Mouse (Mus musculus) liver, embryonic 14.5 days (tissue): ENCODE results near the gene Aldh2. TPM values are rescaled to one million over a fixed set of nuclear protein-coding genes. Genes with fewer than 3 reads are reported as not detected.
"Not testable (repeated sequence)": the region's sequence is repeated elsewhere in the genome, so short reads cannot be mapped to it uniquely, and the experiment has no call there.

ENCODE experiments used
- ATAC-seq: fragments of 200-750 bp; cut with Nextera tagmentation; 2 replicates; pipeline ENCODE4 v1.8.0; 2017; ENCODE audit warnings: moderate number of reproducible peaks, mild to moderate bottlenecking, moderate library complexity; ENCODE audit not compliant: insufficient read depth
- DNase-seq, 3 experiments: peaks; one replicate each; pipeline ENCODE4 v3.0.0-alpha.2; 2012 to 2013; ENCODE audit warnings: low read depth in 3 of 3, low spot score in 3 of 3
- H3K27ac ChIP-seq: fragments of 300-500 bp; sonication (generic); 2 replicates; pipeline ENCODE4 v1.5.1; 2014; ENCODE audit warnings: moderate library complexity, mild to moderate bottlenecking, control low read depth, inconsistent platforms
- H3K27me3 ChIP-seq: fragments of 300-500 bp; sonication (generic); 2 replicates; pipeline ENCODE4 v1.6.1; 2014; ENCODE audit warnings: mild to moderate bottlenecking, low read length, moderate library complexity; ENCODE audit not compliant: control insufficient read depth, insufficient read depth
- H3K36me3 ChIP-seq: fragments of 300-500 bp; sonication (generic); replicated peaks from 2 replicates; pipeline ENCODE4 v1.6.1; 2014; ENCODE audit warnings: low read depth; ENCODE audit not compliant: control insufficient read depth, insufficient read depth
- H3K4me1 ChIP-seq, 2 experiments: fragments of 200-500 bp in 1 of 2; fragments of 300-500 bp in 1 of 2; sonication (generic) in 1 of 2; replicated peaks; 2 replicates each; pipeline ENCODE4 v1.6.1; 2012 to 2014; ENCODE audit warnings: antibody characterized with exemption in 1 of 2, inconsistent platforms in 1 of 2, low read length in 1 of 2; ENCODE audit not compliant: control insufficient read depth in 2 of 2, insufficient read depth in 2 of 2
- H3K4me2 ChIP-seq: fragments of 300-500 bp; sonication (generic); 2 replicates; pipeline ENCODE4 v1.6.1; 2014; ENCODE audit warnings: low read depth, mild to moderate bottlenecking, control low read depth, moderate library complexity
- H3K4me3 ChIP-seq, 2 experiments: fragments of 200-500 bp in 1 of 2; fragments of 300-500 bp in 1 of 2; sonication (generic) in 1 of 2; 2 replicates each; pipeline ENCODE4 v1.5.1; 2012 to 2014; ENCODE audit warnings: low read depth in 2 of 2, low read length in 2 of 2, mild to moderate bottlenecking in 2 of 2, control low read depth in 1 of 2, inconsistent platforms in 1 of 2, moderate library complexity in 1 of 2; ENCODE audit not compliant: insufficient read depth in 1 of 2
- H3K9ac ChIP-seq: fragments of 300-500 bp; sonication (generic); replicated peaks from 2 replicates; pipeline ENCODE4 v1.6.1; 2014; ENCODE audit warnings: mild to moderate bottlenecking, control low read depth, moderate library complexity
- H3K9me3 ChIP-seq: fragments of 300-500 bp; sonication (generic); 2 replicates; pipeline ENCODE4 v1.6.1; 2016; ENCODE audit warnings: low read length, mixed read lengths; ENCODE audit not compliant: control insufficient read depth
- CTCF ChIP-seq: IDR thresholded peaks from 2 replicates; pipeline ENCODE4 v1.5.1; 2016; ENCODE audit warnings: antibody characterized with exemption, low read depth, control low read depth
- EP300 ChIP-seq: IDR thresholded peaks from 2 replicates; pipeline ENCODE4 v1.6.1; 2016; ENCODE audit warnings: antibody characterized with exemption, low read depth
- WGBS: fragments of 180-500 bp; shearing (Covaris S2); extraction: QIAGEN DNeasy Blood & Tissue Kit; methylation state at CpG from one replicate; pipeline ENCODE4 v1.1.7; 2014; ENCODE audit not compliant: insufficient replicate concordance; 5-methylcytosine and 5-hydroxymethylcytosine counted together
- polyA plus RNA-seq, 2 experiments: library from polyadenylated mRNA; depleted of rRNA in 1 of 2; stranded (reverse) in 1 of 2; unstranded in 1 of 2; fragments of >200 nt; fragmentation: Nextera tagmentation in 1 of 2; extraction: Ambion mirVana in 1 of 2; gene quantifications; 2 replicates each; pipeline versions ENCODE4 v1.2.1 to v1.2.3; 2012 to 2014

Gene Aldh2
- polyA plus RNA-seq, 2 experiments: 48.1 to 157 TPM

GRCm38 (mm10) chr5:121612036-121612435 is 18.4 kb upstream of the Aldh2 start:
- DNase-seq: no peak
- H3K27me3 ChIP-seq: no peaks in the 10 kb centered on the region
- H3K9me3 ChIP-seq: no peaks in the 10 kb centered on the region
- 64% methylated on average over 6 of the region's 6 CpGs for WGBS
- no peak overlapping the region for H3K27ac ChIP-seq
- no peak overlapping the region for H3K4me3 ChIP-seq
- TF ChIP-seq CTCF (no peak), EP300 (no peak)
- ATAC-seq: no peak
- no peaks in the 10 kb centered on the region for H3K36me3 ChIP-seq
- H3K4me1 ChIP-seq: no peaks in the 10 kb centered on the region
- H3K9ac ChIP-seq: no peak overlapping the region
- H3K4me2 ChIP-seq: no peak overlapping the region

- peak; percentile 43 for TF ChIP-seq CTCF
- H3K9me3 ChIP-seq, H3K4me3 ChIP-seq, H3K4me1 ChIP-seq, H3K9ac ChIP-seq, H3K27ac ChIP-seq, H3K36me3 ChIP-seq, ATAC-seq, H3K27me3 ChIP-seq, DNase-seq, H3K4me2 ChIP-seq: not testable (repeated sequence)
- WGBS: 47% methylated on average over 8 of the region's 8 CpGs
Observed at GRCm38 (mm10) chr5:121609556-121610135, 16.0 kb upstream of the Aldh2 start.

GRCm38 (mm10) chr5:121606151-121606550 is 12.5 kb upstream of the Aldh2 start:
- TF ChIP-seq EP300: no peak
- peak; percentile 98 for TF ChIP-seq CTCF
- no peaks in the 10 kb centered on the region for H3K9me3 ChIP-seq
- no peak overlapping the region for H3K27ac ChIP-seq
- no peaks in the 10 kb centered on the region for H3K36me3 ChIP-seq
- DNase-seq: peak; percentile 57 to 60 (median 59)
- H3K4me3 ChIP-seq: no peak overlapping the region
- H3K4me2 ChIP-seq: no peak overlapping the region
- ATAC-seq: peak; percentile 37; the same call in 1 of the 2 replicates
- H3K9ac ChIP-seq: no peak overlapping the region
- peaks cover 0 to 4% of the 10 kb centered on the region in 2 experiments; a peak in 1 of 4 replicates for H3K4me1 ChIP-seq
- no peaks in the 10 kb centered on the region for H3K27me3 ChIP-seq
- 0% methylated on average over 2 of the region's 2 CpGs for WGBS

- H3K27me3 ChIP-seq, ATAC-seq, H3K27ac ChIP-seq, H3K4me1 ChIP-seq, H3K36me3 ChIP-seq, H3K4me2 ChIP-seq, DNase-seq, H3K9ac ChIP-seq, H3K4me3 ChIP-seq, H3K9me3 ChIP-seq: not testable (repeated sequence)
- 56% methylated on average over 1 of the region's 1 CpGs for WGBS
Observed at GRCm38 (mm10) chr5:121603815-121604214, 10.2 kb upstream of the Aldh2 start.

GRCm38 (mm10) chr5:121601547-121602299 is 8.1 kb upstream of the Aldh2 start:
- Histone ChIP-seq H3K4me1 (peaks cover 0 to 9% of the 10 kb centered on the region in 2 experiments; a peak in 2 of 4 replicates), H3K36me3 (no peaks in the 10 kb centered on the region), H3K27me3 (no peaks in the 10 kb centered on the region), H3K4me3 (no peak overlapping the region), H3K9ac (no peak overlapping the region), H3K27ac (no peak overlapping the region), H3K9me3 (no peaks in the 10 kb centered on the region), H3K4me2 (no peak overlapping the region)
- TF ChIP-seq EP300 (no peak), CTCF (peak; percentile 99)
- ATAC-seq (no peak), DNase-seq (peak; percentile 67 to 75 (median 70))
- 26% methylated on average over 9 of the region's 9 CpGs for WGBS
